Mouse (Mus musculus): ENCODE measurements around the gene Bach2.

Bach2 gene

DNA sequence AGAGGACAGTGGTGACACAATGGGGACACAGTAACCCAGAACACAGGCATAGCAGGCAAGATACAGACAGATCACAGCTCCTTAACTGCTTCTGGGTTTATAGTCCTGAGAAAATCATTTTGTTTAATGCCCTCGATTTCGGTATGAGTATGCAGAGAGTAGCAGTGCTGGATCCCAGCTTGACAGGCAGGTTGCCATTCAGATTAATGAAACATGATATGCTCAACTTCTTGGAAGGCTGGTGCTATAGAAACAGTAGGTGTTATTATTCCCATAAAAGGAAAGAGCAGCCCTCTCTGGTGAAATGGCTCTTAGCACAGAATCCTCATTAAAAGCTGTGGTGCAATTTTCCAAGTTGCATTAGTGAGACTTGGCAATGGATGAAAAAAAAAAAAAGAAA is 270.0 kb downstream of the Bach2 start:
- no peak for DNase-seq

- DNase-seq = no peak
These were observed 270.4 kb downstream of the Bach2 start for GRCm38 (mm10) chr4:32508996-32509395.

- DNase-seq = peak; percentile 63
These were observed 271.4 kb downstream of the Bach2 start for GRCm38 (mm10) chr4:32509832-32510612.

DNA sequence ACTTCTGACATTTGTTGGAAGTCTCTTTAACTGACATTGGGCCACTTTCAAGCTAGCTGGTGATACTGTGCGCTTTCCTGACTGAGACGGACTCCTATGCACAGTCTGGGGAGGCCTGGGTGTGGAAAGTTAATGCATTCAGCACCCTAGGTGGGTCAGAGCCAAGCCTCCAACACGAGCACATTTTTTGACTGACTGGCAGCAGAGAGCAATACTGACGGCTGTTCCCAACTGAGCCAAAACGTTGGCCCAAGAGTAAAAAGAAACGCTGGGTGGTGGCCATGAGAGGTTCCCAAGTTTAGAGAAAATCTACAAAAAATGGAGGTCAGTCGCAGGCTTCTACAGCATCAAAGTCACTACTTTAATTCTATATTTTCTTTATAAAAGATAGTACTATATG is 272.3 kb downstream of the Bach2 start:
- DNase-seq = no peak

DNA sequence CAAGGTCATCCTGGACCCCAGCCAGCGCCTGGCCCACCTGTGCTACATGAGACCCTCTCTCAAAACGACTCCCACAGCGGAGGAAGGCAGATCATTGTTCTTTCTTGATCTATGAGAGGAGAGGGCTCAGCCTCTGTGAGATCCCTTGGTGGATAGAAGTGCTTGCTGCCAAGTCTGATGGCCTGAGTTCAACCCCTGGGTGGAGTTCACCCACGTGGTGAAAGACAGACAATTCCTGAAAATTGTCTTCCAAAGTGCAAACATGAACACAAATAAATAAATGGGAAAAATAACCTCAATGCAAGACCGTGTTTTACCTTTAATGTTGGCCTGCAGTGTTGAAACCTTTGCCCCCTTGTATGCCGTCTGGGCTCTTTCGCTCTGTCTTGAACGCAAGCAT is 277.5 kb downstream of the Bach2 start:
- no peak for DNase-seq

DNA sequence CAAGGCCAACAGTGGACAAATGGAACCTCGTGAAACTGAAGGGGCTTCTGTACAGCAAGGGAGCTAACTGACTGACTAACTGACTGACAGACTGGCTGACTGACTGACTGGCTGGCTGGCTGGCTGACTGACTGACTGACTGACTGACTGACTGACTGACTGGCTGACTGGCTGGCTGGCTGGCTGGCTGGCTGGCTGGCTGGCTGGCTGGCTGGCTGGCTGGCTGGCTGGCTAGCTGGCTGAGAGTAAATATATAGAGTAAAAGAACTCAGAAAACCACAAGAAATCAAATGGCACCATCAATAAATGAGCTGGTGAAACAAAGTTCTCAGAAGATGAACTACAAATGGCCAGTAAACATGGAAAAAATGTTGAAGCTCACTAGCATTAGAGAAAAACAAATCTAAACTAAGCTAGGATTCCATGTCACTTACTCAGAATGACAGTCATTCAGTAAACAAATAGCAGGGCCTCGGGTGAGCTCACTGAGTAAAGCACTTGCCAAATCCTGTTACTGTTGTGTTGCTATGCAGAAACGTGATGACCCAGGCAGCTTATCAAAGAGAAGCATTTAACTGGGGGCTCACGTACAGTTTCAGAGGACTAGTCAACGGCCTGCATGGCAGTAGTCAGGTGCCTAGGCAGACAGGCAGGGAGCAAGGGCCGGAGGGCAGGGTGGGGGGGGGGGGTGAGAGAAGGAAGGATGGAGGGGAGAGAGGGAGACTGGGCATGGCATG is 280.4 kb downstream of the Bach2 start:
- DNase-seq = no peak

DNA sequence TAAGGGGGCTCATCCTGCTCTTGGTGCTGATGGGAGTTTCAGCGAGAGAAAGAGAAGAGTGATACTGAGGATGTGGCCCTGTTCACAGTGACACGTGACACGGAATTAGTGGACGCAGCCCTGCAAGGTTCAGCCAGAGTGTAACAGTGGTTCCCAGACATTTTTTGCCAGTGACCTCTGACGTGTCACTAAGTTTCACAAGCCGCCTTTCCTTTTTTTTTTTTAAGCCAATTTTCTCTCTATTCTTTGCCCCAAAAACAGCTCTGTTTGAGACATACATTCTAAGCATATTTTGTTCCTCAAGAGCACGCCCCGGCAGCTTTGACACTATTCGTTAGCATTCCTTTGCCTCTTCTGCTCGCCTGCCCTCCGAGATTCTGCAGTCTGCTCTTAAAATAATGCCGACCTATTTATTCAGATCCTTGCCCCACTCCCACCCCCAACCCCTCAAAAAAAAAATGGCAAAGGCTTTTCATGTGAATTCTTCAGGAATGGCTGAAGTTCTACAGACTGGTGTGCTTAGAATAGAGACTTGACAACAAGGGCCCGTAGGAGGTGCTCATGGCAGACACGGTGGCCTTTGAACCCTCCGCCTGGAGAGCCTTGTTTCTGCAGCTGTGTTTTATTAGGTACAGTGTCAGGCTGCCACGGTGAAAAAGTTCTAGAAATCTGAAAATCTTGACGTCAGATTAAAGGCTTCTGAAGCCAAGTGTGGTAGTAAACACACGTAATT is 282.2 kb downstream of the Bach2 start:
- no peak for DNase-seq

GRCm38 (mm10) chr4:32521361-32521740 is 282.7 kb downstream of the Bach2 start:
- no peak for DNase-seq

GRCm38 (mm10) chr4:32522013-32522412 is 283.4 kb downstream of the Bach2 start:
- no peak for DNase-seq

GRCm38 (mm10) chr4:32524282-32524681 is 285.7 kb downstream of the Bach2 start:
- no peak for DNase-seq

GRCm38 (mm10) chr4:32525000-32525399 is 286.4 kb downstream of the Bach2 start:
- no peak for DNase-seq

- DNase-seq = no peak
These were observed 287.7 kb downstream of the Bach2 start for GRCm38 (mm10) chr4:32526228-32526836.

DNA sequence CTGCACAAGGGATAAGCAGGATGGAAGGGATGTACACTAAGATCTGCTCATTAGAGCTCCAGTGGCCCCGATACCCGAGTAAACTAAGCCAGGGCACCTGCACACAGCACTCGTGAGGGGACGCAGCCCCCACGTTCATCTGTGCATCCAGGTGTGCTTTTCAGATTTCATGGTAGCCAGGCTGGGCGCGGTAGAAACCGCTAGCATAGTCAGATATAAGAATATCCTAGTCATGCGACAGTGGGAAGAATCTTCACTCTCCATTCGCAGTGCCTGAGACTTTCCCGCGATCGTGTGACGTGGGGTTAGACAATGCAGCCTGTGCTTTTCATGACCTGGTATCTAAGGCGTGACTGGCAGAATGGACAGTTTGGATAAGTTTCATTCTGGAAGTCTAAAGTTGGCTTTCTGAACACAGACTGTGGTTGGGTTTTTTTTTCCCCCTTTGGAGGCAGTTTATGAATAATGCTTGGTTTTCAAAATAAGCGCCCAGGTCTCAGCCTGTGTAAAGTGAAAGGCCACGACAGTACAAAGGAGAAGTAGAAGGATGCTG is 290.9 kb downstream of the Bach2 start:
- DNase-seq = no peak

DNA sequence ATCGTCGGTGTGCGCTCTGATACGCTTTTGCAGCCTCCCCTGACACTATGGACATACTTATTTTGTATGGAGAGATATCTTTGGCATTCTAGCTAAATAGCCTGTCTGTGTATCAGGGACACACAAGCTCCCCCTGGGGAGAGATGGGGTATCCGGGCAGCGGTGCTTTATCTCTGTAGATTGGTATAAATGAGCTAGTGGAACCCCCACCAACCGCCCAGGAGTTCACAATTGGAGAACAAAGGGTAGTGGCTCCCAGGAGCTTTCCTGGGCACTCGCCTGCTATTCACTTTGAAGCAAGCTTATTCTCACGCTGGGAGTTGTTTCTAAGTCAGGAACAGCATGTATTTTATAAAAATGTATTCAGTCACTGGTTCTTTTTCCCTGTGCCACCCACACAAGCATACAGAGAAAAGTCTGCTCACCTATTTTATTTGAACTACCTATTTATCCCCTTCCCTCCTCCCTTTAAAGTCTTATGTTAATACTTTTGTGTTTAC is 291.9 kb downstream of the Bach2 start:
- no peak for DNase-seq

GRCm38 (mm10) chr4:32530921-32531846 is 292.6 kb downstream of the Bach2 start:
- no peak for DNase-seq

GRCm38 (mm10) chr4:32532079-32532478 is 293.5 kb downstream of the Bach2 start:
- DNase-seq = no peak

DNA sequence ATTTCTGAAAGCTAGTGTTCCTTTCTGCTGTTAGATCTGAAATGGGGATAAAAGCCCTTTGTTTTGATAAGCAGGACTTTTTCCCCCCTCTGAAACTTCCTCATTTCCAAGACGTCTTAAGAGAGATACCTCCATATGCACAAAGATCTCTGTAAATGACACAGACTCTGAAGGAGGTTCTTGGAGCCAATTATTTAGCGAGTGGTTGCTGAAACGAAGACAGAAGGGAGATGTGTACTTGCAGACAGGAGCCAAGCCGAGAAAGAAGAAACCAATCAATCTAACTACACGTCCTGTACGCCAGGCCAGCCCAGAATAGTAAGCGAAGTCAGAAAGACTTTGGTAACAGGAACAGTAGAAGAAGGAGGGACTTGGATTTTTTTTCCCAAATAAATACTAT is 295.1 kb downstream of the Bach2 start:
- DNase-seq = no peak

DNA sequence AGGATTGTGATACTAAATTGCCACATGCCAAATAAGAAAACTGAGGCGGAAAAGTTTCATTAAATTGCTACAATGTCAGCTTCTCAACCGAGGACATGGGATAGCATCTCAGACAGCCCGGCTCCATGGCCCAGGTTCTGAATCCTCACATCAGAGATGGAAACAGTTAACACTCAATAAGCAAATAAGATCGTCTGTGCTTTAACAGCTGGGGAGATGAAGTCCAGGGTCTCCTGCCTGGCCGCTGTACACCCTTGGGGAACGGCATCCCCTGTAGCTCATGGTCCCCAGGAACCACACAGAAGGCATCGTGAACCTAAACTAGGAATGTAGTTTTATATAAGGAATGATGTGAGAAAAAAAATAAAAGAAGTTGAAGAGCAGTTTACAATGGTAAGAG is 297.0 kb downstream of the Bach2 start:
- no peak for DNase-seq

- DNase-seq = peak; percentile 75
These were observed 298.4 kb downstream of the Bach2 start for GRCm38 (mm10) chr4:32536870-32537508.

GRCm38 (mm10) chr4:32538088-32538487 is 299.5 kb downstream of the Bach2 start:
- DNase-seq = peak; percentile 65

- DNase-seq = no peak
These were observed 299.9 kb downstream of the Bach2 start for GRCm38 (mm10) chr4:32538488-32538887.

Measured in cerebellum, adult 11-12 months (tissue).